Mouse (Mus musculus): ENCODE results near the gene Flnb.

Gene Flnb

DNA sequence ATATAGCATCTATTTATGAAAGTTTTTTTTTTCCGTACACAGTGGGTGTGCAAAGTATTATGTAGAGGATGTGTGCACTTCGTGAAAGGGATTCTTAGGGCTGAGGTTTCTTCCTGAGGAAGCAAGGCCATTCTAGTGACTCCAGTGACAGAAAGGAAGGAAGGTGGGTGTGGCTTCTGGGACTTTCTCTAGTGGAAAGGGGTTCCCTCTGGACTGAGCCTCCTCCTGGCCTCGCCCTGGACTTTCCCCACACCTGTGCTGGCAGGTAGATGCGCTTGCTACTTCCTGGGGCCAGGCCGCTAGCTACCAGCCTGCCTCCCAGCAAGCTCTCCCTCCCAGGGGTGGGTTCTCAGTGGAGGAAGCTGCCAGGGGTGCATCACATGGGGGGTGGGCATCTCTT is 1.7 kb downstream of the Flnb start:
- in situ Hi-C loops (cut with MboI; ENCODE audit: low pct_unique_long_range_greater_than_20kb in 1 of 2, low sequenced_read_pairs in 2 of 2, unreplicated experiment in 1 of 2), result loop anchor here (10.0 to 25.0 kb wide), 5 partner anchors 93 to 235 kb away; partner anchors contain the start of genes Dnase1l3 (in 1 of the 2) and Gm45521 (in 1 of the 2)

DNA sequence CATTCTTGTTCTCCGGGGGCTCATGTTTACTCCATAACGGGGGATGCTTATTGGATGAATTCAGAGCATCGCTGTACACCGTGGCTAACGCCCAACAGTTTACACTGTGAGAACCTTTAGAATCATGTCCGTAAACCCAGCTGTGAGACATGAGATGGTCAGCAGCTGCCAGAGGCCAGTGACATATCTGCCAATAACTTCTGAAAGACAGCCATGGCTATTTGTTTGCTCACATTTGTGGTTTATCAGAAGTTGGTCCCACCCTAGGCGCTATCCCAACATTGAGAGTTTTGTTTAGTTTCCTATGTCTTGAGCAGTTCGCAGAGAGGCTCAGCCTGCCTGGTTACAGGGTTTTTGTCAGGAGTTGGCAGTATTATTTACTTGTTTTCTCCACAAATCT is 3.6 kb downstream of the Flnb start:
- in situ Hi-C loops (cut with MboI; ENCODE audit: low pct_unique_long_range_greater_than_20kb in 1 of 2, low sequenced_read_pairs in 2 of 2, unreplicated experiment in 1 of 2), result loop anchor here in 1 of 2 experiments (25.0 kb wide), 1 partner anchor 91 kb away; no protein-coding TSS in a partner anchor

- in situ Hi-C loops (cut with MboI; ENCODE audit: low pct_unique_long_range_greater_than_20kb in 1 of 2, low sequenced_read_pairs in 2 of 2, unreplicated experiment in 1 of 2), result loop anchor here in 1 of 2 experiments (25.0 kb wide), 1 partner anchor 90 kb away; no protein-coding TSS in a partner anchor
These were observed 4.9 kb downstream of the Flnb start for GRCm38 (mm10) chr14:7822693-7823092.

GRCm38 (mm10) chr14:7824651-7825268 is 7.0 kb downstream of the Flnb start:
- in situ Hi-C loops (cut with MboI; ENCODE audit: low pct_unique_long_range_greater_than_20kb in 1 of 2, low sequenced_read_pairs in 2 of 2, unreplicated experiment in 1 of 2), result loop anchor here in 1 of 2 experiments (25.0 kb wide), 1 partner anchor 88 kb away; no protein-coding TSS in a partner anchor

DNA sequence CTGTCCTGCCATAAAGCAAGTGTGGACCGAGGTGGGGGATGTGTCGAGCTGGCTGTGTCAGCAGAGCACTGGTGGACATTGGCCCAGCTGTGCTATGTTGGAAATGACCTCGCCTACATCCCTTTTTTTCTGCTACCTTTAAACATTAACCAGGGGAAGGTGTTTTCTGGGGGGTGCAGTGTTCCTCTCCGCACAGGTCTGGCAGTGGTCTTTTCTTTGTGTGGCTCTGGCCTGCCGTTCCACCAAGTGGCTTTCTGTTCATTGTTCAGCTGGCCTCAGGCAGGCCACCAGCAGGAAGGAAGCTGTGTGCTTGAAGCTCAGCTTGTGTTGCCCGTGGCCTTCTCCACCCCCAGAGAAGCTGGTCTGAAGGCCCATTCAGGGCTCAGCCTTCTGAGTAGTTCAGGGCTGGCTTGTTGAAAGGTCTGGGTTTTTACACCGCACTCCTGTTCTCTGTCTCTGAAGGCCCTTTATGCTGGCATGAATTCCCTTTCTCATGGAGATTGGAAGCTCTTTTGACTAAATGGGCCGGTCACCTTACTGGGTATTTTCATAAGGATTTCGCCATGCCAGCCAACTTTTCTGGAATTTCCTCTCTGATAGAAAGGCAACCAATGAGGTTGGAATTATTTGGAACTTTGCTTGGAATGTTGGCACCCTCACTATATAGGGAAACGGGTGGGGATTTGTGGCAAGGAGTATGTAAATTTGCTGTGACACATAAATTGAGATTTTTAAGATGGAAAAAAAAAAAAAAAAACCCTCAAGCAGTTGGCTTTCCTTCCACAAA is 8.6 kb downstream of the Flnb start:
- in situ Hi-C loops (cut with MboI; ENCODE audit: low pct_unique_long_range_greater_than_20kb in 1 of 2, low sequenced_read_pairs in 2 of 2, unreplicated experiment in 1 of 2), result no loop called here

GRCm38 (mm10) chr14:7829181-7829580 is 11.4 kb downstream of the Flnb start:
- in situ Hi-C loops (cut with MboI; ENCODE audit: low pct_unique_long_range_greater_than_20kb in 1 of 2, low sequenced_read_pairs in 2 of 2, unreplicated experiment in 1 of 2), result no loop called here

DNA sequence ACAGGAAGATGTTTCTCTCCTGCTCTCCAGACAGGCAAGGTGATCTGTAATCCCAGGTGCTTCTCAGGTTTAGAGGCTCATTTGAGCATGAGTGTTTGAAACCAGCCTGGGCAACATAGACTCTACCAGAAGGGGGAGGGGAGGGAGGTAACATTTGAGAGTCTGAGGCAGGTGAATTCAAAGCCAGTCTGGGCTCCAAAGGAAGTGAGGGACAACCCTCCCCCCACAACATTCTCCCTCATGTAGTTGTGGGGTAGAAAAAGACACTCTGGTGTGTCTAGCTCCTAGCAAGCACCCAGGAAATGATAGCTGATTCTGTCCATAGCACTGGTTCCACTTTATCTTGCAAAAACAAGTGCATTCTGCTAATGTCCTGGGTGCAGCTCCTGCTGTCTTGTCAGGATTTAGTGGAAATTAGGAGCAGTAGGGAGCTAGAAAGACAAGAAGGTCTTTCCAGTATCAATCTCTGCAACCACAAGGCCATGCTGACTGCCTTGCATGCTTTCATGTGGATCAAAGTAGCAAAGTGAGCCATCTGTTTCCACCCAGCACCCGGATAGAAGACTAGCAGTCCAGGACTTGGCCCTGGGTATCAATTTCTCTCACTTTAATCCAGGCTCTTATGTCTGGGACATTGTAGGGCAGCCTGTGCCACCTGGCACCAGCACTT is 14.1 kb downstream of the Flnb start:
- in situ Hi-C loops (cut with MboI; ENCODE audit: low pct_unique_long_range_greater_than_20kb in 1 of 2, low sequenced_read_pairs in 2 of 2, unreplicated experiment in 1 of 2), result loop anchor here in 1 of 2 experiments (10.0 kb wide), 1 partner anchor 53 kb away; no protein-coding TSS in a partner anchor

- in situ Hi-C loops (cut with MboI; ENCODE audit: low pct_unique_long_range_greater_than_20kb in 1 of 2, low sequenced_read_pairs in 2 of 2, unreplicated experiment in 1 of 2), result loop anchor here in 1 of 2 experiments (10.0 kb wide), 1 partner anchor 52 kb away; no protein-coding TSS in a partner anchor
These were observed 14.7 kb downstream of the Flnb start for GRCm38 (mm10) chr14:7832440-7832783.

- in situ Hi-C loops (cut with MboI; ENCODE audit: low pct_unique_long_range_greater_than_20kb in 1 of 2, low sequenced_read_pairs in 2 of 2, unreplicated experiment in 1 of 2), result loop anchor here in 1 of 2 experiments (10.0 kb wide), 1 partner anchor 51 kb away; no protein-coding TSS in a partner anchor
These were observed 15.7 kb downstream of the Flnb start for GRCm38 (mm10) chr14:7833458-7833857.

- in situ Hi-C loops (cut with MboI; ENCODE audit: low pct_unique_long_range_greater_than_20kb in 1 of 2, low sequenced_read_pairs in 2 of 2, unreplicated experiment in 1 of 2), result loop anchor here in 1 of 2 experiments (10.0 kb wide), 1 partner anchor 46 kb away; no protein-coding TSS in a partner anchor
These were observed 20.9 kb downstream of the Flnb start for GRCm38 (mm10) chr14:7838564-7839089.

GRCm38 (mm10) chr14:7839950-7840514 is 22.3 kb downstream of the Flnb start:
- in situ Hi-C loops (cut with MboI; ENCODE audit: low pct_unique_long_range_greater_than_20kb in 1 of 2, low sequenced_read_pairs in 2 of 2, unreplicated experiment in 1 of 2), result loop anchor here in 1 of 2 experiments (10.0 kb wide), 1 partner anchor 45 kb away; no protein-coding TSS in a partner anchor

- in situ Hi-C loops (cut with MboI; ENCODE audit: low pct_unique_long_range_greater_than_20kb in 1 of 2, low sequenced_read_pairs in 2 of 2, unreplicated experiment in 1 of 2), result no loop called here
These were observed 25.0 kb downstream of the Flnb start for GRCm38 (mm10) chr14:7842631-7843332.

DNA sequence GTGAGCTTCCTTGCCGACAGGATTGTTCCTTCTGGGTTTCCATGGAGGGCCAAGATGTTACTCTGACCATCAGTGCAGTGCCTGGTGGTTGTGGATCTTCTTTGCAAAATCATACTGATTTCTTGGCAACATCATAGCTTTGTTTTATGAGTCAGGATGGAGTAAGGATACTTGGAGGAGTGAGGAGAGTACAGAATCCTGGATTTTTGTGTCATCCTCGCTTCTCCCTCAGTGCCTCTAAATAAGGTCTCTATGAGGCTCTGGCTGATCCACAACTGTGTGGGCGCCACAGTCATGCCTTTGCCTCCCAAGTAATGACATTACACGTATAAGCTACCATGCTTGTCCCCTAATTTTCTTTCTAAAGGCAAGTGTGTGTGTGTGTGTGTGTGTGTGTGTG is 28.9 kb downstream of the Flnb start:
- in situ Hi-C loops (cut with MboI; ENCODE audit: low pct_unique_long_range_greater_than_20kb in 1 of 2, low sequenced_read_pairs in 2 of 2, unreplicated experiment in 1 of 2), result no loop called here

GRCm38 (mm10) chr14:7847746-7848232 is 30.0 kb downstream of the Flnb start:
- in situ Hi-C loops (cut with MboI; ENCODE audit: low pct_unique_long_range_greater_than_20kb in 1 of 2, low sequenced_read_pairs in 2 of 2, unreplicated experiment in 1 of 2), result no loop called here

DNA sequence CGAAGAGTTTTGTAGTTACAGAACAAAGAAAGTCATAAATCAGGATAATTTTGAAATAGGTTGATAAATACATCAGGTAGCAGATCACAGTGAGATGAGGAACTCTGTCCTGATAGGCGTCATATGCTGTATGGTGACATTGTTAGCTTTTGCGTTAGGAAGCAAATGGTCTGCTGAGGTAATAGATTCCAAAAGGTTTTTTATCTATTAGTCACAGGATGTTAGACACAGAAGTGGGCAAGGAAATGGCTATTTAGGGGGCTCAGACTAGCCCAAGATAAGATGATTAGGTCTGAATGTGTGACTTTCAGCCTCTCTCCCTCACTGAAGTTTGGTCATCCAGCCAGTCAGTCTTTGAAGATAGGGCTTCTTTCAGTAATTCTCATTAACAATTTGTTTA is 33.2 kb downstream of the Flnb start:
- in situ Hi-C loops (cut with MboI; ENCODE audit: low pct_unique_long_range_greater_than_20kb in 1 of 2, low sequenced_read_pairs in 2 of 2, unreplicated experiment in 1 of 2), result loop anchor here in 1 of 2 experiments (25.0 kb wide), 1 partner anchor 89 kb away; no protein-coding TSS in a partner anchor

DNA sequence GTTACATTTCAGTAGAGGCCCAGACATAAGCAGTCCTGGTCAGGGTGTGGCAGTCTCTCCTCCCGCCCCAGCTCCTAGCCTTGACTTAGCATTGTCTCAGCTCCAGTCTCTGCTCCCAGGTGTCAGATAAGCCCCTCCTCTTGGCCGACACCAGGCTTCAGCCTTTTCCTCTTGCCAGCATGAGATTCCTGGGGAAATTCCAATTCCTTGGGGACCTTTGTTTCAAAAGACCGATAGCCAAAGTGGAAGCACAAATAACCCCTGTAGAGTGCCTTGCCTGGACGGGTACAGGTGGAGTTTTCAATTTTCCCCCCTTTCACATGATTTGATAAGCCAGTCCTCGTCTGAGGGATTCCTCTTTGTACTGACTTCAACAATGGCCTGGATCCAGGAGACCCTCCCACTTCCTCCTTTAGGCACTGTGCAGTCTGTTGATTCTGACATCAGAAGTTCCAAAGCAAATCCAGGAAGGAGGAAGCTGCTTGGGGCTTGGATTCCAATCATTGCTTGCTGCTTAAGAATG is 33.8 kb downstream of the Flnb start:
- in situ Hi-C loops (cut with MboI; ENCODE audit: low pct_unique_long_range_greater_than_20kb in 1 of 2, low sequenced_read_pairs in 2 of 2, unreplicated experiment in 1 of 2), result loop anchor here in 1 of 2 experiments (25.0 kb wide), 1 partner anchor 89 kb away; no protein-coding TSS in a partner anchor

- in situ Hi-C loops (cut with MboI; ENCODE audit: low pct_unique_long_range_greater_than_20kb in 1 of 2, low sequenced_read_pairs in 2 of 2, unreplicated experiment in 1 of 2), result loop anchor here in 1 of 2 experiments (25.0 kb wide), 1 partner anchor 91 kb away; no protein-coding TSS in a partner anchor
These were observed 35.9 kb downstream of the Flnb start for GRCm38 (mm10) chr14:7853691-7854090.
